Mouse (Mus musculus): ENCODE measurements around the gene Naaladl2. TPM values are rescaled to one million over a fixed set of nuclear protein-coding genes. Genes with fewer than 3 reads are reported as not detected.

Gene Naaladl2
- polyA plus RNA-seq, 1 experiment from 2014 or later = 0.99 TPM

GRCm38 (mm10) chr3:25113107-25113506, 31.0 kb downstream of the Naaladl2 start:
- no peak for ATAC-seq
- no peak overlapping the region for H3K4me3 ChIP-seq (ENCODE audit: low read length)
- H3K27ac ChIP-seq (ENCODE audit: low read depth, low read length) = no peak overlapping the region
- H3K4me1 ChIP-seq (ENCODE audit: control insufficient read depth, insufficient read depth, low read depth, low read length) = no peaks in the 10 kb centered on the region
- no peaks in the 10 kb centered on the region for H3K27me3 ChIP-seq (replicated peaks; ENCODE audit: control insufficient read depth, insufficient read depth, low read length)
- H3K4me2 ChIP-seq (ENCODE audit: low read length) = no peak overlapping the region
- no peaks in the 10 kb centered on the region for H3K9me3 ChIP-seq (ENCODE audit: control insufficient read depth, low read length)
- 90% methylated on average over 4 of the region's 4 CpGs for WGBS
- H3K9ac ChIP-seq (ENCODE audit: low read depth, low read length) = no peak overlapping the region
- no peaks in the 10 kb centered on the region for H3K36me3 ChIP-seq (ENCODE audit: control insufficient read depth, insufficient read depth, low read length)

- H3K4me1 ChIP-seq (ENCODE audit: control insufficient read depth, insufficient read depth, low read depth, low read length) = no peaks in the 10 kb centered on the region
- no peaks in the 10 kb centered on the region for H3K27me3 ChIP-seq (replicated peaks; ENCODE audit: control insufficient read depth, insufficient read depth, low read length)
These were observed 35.1 kb downstream of the Naaladl2 start for GRCm38 (mm10) chr3:25108997-25109396.

GRCm38 (mm10) chr3:25092986-25093385, 51.1 kb downstream of the Naaladl2 start:
- WGBS = 84% methylated on average over 2 of the region's 2 CpGs
- ATAC-seq = no peak
- Histone ChIP-seq H3K27me3 (replicated peaks; ENCODE audit: control insufficient read depth, insufficient read depth, low read length) (no peaks in the 10 kb centered on the region), H3K4me1 (ENCODE audit: control insufficient read depth, insufficient read depth, low read depth, low read length) (no peaks in the 10 kb centered on the region), H3K4me3 (ENCODE audit: low read length) (no peak overlapping the region), H3K4me2 (ENCODE audit: low read length) (no peak overlapping the region), H3K27ac (ENCODE audit: low read depth, low read length) (no peak overlapping the region), H3K9ac (ENCODE audit: low read depth, low read length) (no peak overlapping the region), H3K36me3 (ENCODE audit: control insufficient read depth, insufficient read depth, low read length) (no peaks in the 10 kb centered on the region), H3K9me3 (ENCODE audit: control insufficient read depth, low read length) (no peaks in the 10 kb centered on the region)

More at GRCm38 (mm10) chr3:25108997-25109396, 35.1 kb downstream of the Naaladl2 start:
- ATAC-seq = peak; percentile 90
- 52% methylated on average over 3 of the region's 3 CpGs for WGBS
- Histone ChIP-seq H3K27ac (ENCODE audit: low read depth, low read length) (no peak overlapping the region), H3K4me2 (ENCODE audit: low read length) (no peak overlapping the region), H3K4me3 (ENCODE audit: low read length) (no peak overlapping the region), H3K9me3 (ENCODE audit: control insufficient read depth, low read length) (no peaks in the 10 kb centered on the region), H3K36me3 (ENCODE audit: control insufficient read depth, insufficient read depth, low read length) (no peaks in the 10 kb centered on the region), H3K9ac (ENCODE audit: low read depth, low read length) (no peak overlapping the region)

GRCm38 (mm10) chr3:25075785-25076184, 68.3 kb downstream of the Naaladl2 start:
- Histone ChIP-seq H3K27me3 (replicated peaks; ENCODE audit: control insufficient read depth, insufficient read depth, low read length) (no peaks in the 10 kb centered on the region), H3K4me1 (ENCODE audit: control insufficient read depth, insufficient read depth, low read depth, low read length) (no peaks in the 10 kb centered on the region), H3K4me3 (ENCODE audit: low read length) (no peak overlapping the region), H3K27ac (ENCODE audit: low read depth, low read length) (no peak overlapping the region), H3K9me3 (ENCODE audit: control insufficient read depth, low read length) (no peaks in the 10 kb centered on the region), H3K36me3 (ENCODE audit: control insufficient read depth, insufficient read depth, low read length) (no peaks in the 10 kb centered on the region), H3K4me2 (ENCODE audit: low read length) (no peak overlapping the region), H3K9ac (ENCODE audit: low read depth, low read length) (no peak overlapping the region)
- 85% methylated on average over 1 of the region's 1 CpGs for WGBS
- no peak for ATAC-seq

- H3K4me3 ChIP-seq (ENCODE audit: low read length) = no peak overlapping the region
- H3K9ac ChIP-seq (ENCODE audit: low read depth, low read length) = no peak overlapping the region
- H3K4me2 ChIP-seq (ENCODE audit: low read length) = 0 out of 2 replicates have a peak overlapping the region, but pooled peaks have one; percentile 10
- no peak overlapping the region for H3K27ac ChIP-seq (ENCODE audit: low read depth, low read length)
- H3K36me3 ChIP-seq (ENCODE audit: control insufficient read depth, insufficient read depth, low read length) = no peaks in the 10 kb centered on the region
- H3K4me1 ChIP-seq (ENCODE audit: control insufficient read depth, insufficient read depth, low read depth, low read length) = no peaks in the 10 kb centered on the region
- ATAC-seq = no peak
- WGBS = 76% methylated on average over 4 of the region's 4 CpGs
- no peaks in the 10 kb centered on the region for H3K9me3 ChIP-seq (ENCODE audit: control insufficient read depth, low read length)
- H3K27me3 ChIP-seq (replicated peaks; ENCODE audit: control insufficient read depth, insufficient read depth, low read length) = no peaks in the 10 kb centered on the region
These were observed 69.8 kb downstream of the Naaladl2 start for GRCm38 (mm10) chr3:25074266-25074665.

- Histone ChIP-seq H3K27me3 (replicated peaks; ENCODE audit: control insufficient read depth, insufficient read depth, low read length) (no peaks in the 10 kb centered on the region), H3K27ac (ENCODE audit: low read depth, low read length) (no peak overlapping the region), H3K9me3 (ENCODE audit: control insufficient read depth, low read length) (no peaks in the 10 kb centered on the region), H3K36me3 (ENCODE audit: control insufficient read depth, insufficient read depth, low read length) (no peaks in the 10 kb centered on the region), H3K4me1 (ENCODE audit: control insufficient read depth, insufficient read depth, low read depth, low read length) (no peaks in the 10 kb centered on the region), H3K9ac (ENCODE audit: low read depth, low read length) (no peak overlapping the region), H3K4me2 (ENCODE audit: low read length) (0 out of 2 replicates have a peak overlapping the region, but pooled peaks have one; percentile 10), H3K4me3 (ENCODE audit: low read length) (no peak overlapping the region)
- 42% methylated on average over 6 of the region's 6 CpGs for WGBS
- ATAC-seq = no peak
These were observed 70.2 kb downstream of the Naaladl2 start for GRCm38 (mm10) chr3:25073821-25074220.

- no peak overlapping the region for H3K9ac ChIP-seq (ENCODE audit: low read depth, low read length)
- H3K27me3 ChIP-seq (replicated peaks; ENCODE audit: control insufficient read depth, insufficient read depth, low read length) = no peaks in the 10 kb centered on the region
- H3K27ac ChIP-seq (ENCODE audit: low read depth, low read length) = no peak overlapping the region
- no peaks in the 10 kb centered on the region for H3K36me3 ChIP-seq (ENCODE audit: control insufficient read depth, insufficient read depth, low read length)
- H3K4me2 ChIP-seq (ENCODE audit: low read length) = no peak overlapping the region
- 83% methylated on average over 4 of the region's 4 CpGs for WGBS
- no peaks in the 10 kb centered on the region for H3K9me3 ChIP-seq (ENCODE audit: control insufficient read depth, low read length)
- no peaks in the 10 kb centered on the region for H3K4me1 ChIP-seq (ENCODE audit: control insufficient read depth, insufficient read depth, low read depth, low read length)
- ATAC-seq = no peak
- H3K4me3 ChIP-seq (ENCODE audit: low read length) = no peak overlapping the region
These were observed 80.8 kb downstream of the Naaladl2 start for GRCm38 (mm10) chr3:25063217-25063616.

GRCm38 (mm10) chr3:25052975-25053374, 91.1 kb downstream of the Naaladl2 start:
- no peaks in the 10 kb centered on the region for H3K4me1 ChIP-seq (ENCODE audit: control insufficient read depth, insufficient read depth, low read depth, low read length)
- no peaks in the 10 kb centered on the region for H3K27me3 ChIP-seq (replicated peaks; ENCODE audit: control insufficient read depth, insufficient read depth, low read length)
- H3K9ac ChIP-seq (ENCODE audit: low read depth, low read length) = no peak overlapping the region
- no peaks in the 10 kb centered on the region for H3K36me3 ChIP-seq (ENCODE audit: control insufficient read depth, insufficient read depth, low read length)
- no peaks in the 10 kb centered on the region for H3K9me3 ChIP-seq (ENCODE audit: control insufficient read depth, low read length)
- no peak overlapping the region for H3K4me2 ChIP-seq (ENCODE audit: low read length)
- no peak for ATAC-seq
- no peak overlapping the region for H3K27ac ChIP-seq (ENCODE audit: low read depth, low read length)
- H3K4me3 ChIP-seq (ENCODE audit: low read length) = no peak overlapping the region
- 18% methylated on average over 2 of the region's 2 CpGs for WGBS

- Histone ChIP-seq H3K4me1 (ENCODE audit: control insufficient read depth, insufficient read depth, low read depth, low read length) (no peaks in the 10 kb centered on the region), H3K27ac (ENCODE audit: low read depth, low read length) (no peak overlapping the region), H3K9me3 (ENCODE audit: control insufficient read depth, low read length) (no peaks in the 10 kb centered on the region), H3K4me2 (ENCODE audit: low read length) (no peak overlapping the region), H3K27me3 (replicated peaks; ENCODE audit: control insufficient read depth, insufficient read depth, low read length) (no peaks in the 10 kb centered on the region), H3K36me3 (ENCODE audit: control insufficient read depth, insufficient read depth, low read length) (no peaks in the 10 kb centered on the region), H3K4me3 (ENCODE audit: low read length) (no peak overlapping the region), H3K9ac (ENCODE audit: low read depth, low read length) (no peak overlapping the region)
- 60% methylated on average over 5 of the region's 5 CpGs for WGBS
- ATAC-seq = peak; percentile 65; the same call in 1 of the 2 replicates
These were observed 124.1 kb downstream of the Naaladl2 start for GRCm38 (mm10) chr3:25019972-25020371.

GRCm38 (mm10) chr3:25010751-25011150, 133.3 kb downstream of the Naaladl2 start:
- no peak for ATAC-seq
- 66% methylated on average over 1 of the region's 1 CpGs for WGBS

More at GRCm38 (mm10) chr3:25010751-25011150, 133.3 kb downstream of the Naaladl2 start:
- Histone ChIP-seq H3K4me3 (ENCODE audit: low read length) (no peak overlapping the region), H3K9ac (ENCODE audit: low read depth, low read length) (no peak overlapping the region), H3K27me3 (replicated peaks; ENCODE audit: control insufficient read depth, insufficient read depth, low read length) (no peaks in the 10 kb centered on the region), H3K9me3 (ENCODE audit: control insufficient read depth, low read length) (no peaks in the 10 kb centered on the region), H3K4me1 (ENCODE audit: control insufficient read depth, insufficient read depth, low read depth, low read length) (no peaks in the 10 kb centered on the region), H3K4me2 (ENCODE audit: low read length) (no peak overlapping the region), H3K36me3 (ENCODE audit: control insufficient read depth, insufficient read depth, low read length) (no peaks in the 10 kb centered on the region), H3K27ac (ENCODE audit: low read depth, low read length) (no peak overlapping the region)
